Mouse (Mus musculus): ENCODE results near the gene Mxi1.

- TF ChIP-seq CTCF (IDR thresholded peaks at IDR 0.05; ENCODE audit: insufficient read depth, low read length), result no peak
- peak; percentile 47; the same call in 1 of the 2 replicates for TF ChIP-seq POLR2A (IDR thresholded peaks at IDR 0.05; ENCODE audit: borderline replicate concordance, extremely low read depth, low read depth, low read length)
Measured at GRCm38 (mm10) chr19:53311524-53312335, 1.4 kb downstream of the Mxi1 start.

Measured in lung, adult 2 months (tissue).